Mouse (Mus musculus) lung, postnatal 0 days (tissue): ENCODE data around the gene Fbxo39. TPM values are rescaled to one million over a fixed set of nuclear protein-coding genes. Genes with fewer than 3 reads are reported as not detected.

Source experiments
- ATAC-seq: fragments of 200-750 bp; cut with Nextera tagmentation; 2 replicates; pipeline ENCODE4 v1.8.0; 2017; ENCODE audit warnings: moderate library complexity
- DNase-seq: peaks from one replicate; pipeline ENCODE4 v3.0.0-alpha.2; 2016; ENCODE audit warnings: low spot score
- H3K27ac ChIP-seq: fragments of 300-500 bp; sonication (generic); 2 replicates; pipeline ENCODE4 v1.5.1; 2014; ENCODE audit warnings: antibody characterized with exemption, mild to moderate bottlenecking, low read length, mixed read lengths
- H3K27me3 ChIP-seq: fragments of 300-500 bp; sonication (generic); replicated peaks from 2 replicates; pipeline ENCODE4 v1.6.1; 2014; ENCODE audit warnings: low read length, mixed read lengths; ENCODE audit not compliant: insufficient read depth
- H3K36me3 ChIP-seq: fragments of 300-500 bp; sonication (generic); 2 replicates; pipeline ENCODE4 v1.6.1; 2014; ENCODE audit warnings: low read length, mixed read lengths; ENCODE audit not compliant: insufficient read depth
- H3K4me1 ChIP-seq: fragments of 300-500 bp; sonication (generic); 2 replicates; pipeline ENCODE4 v1.6.1; 2014; ENCODE audit warnings: antibody characterized with exemption, low read depth, low read length, mixed read lengths; ENCODE audit not compliant: insufficient read depth
- H3K4me2 ChIP-seq: fragments of 300-500 bp; sonication (generic); replicated peaks from 2 replicates; pipeline ENCODE4 v1.6.1; 2014; ENCODE audit warnings: low read depth, mild to moderate bottlenecking, low read length, moderate library complexity, mixed read lengths
- H3K4me3 ChIP-seq: fragments of 300-500 bp; sonication (generic); 2 replicates; pipeline ENCODE4 v1.5.1; 2014; ENCODE audit warnings: low read depth, low read length
- H3K9ac ChIP-seq: fragments of 300-500 bp; sonication (generic); replicated peaks from 2 replicates; pipeline ENCODE4 v1.6.1; 2014; ENCODE audit warnings: low read depth, mild to moderate bottlenecking
- H3K9me3 ChIP-seq: fragments of 300-500 bp; sonication (generic); 2 replicates; pipeline ENCODE4 v1.6.1; 2016; ENCODE audit warnings: low read length, mixed read lengths
- CTCF ChIP-seq: IDR thresholded peaks from 2 replicates; pipeline ENCODE4 v1.5.1; 2016; ENCODE audit warnings: antibody characterized with exemption, mild to moderate bottlenecking
- EP300 ChIP-seq: IDR thresholded peaks from 2 replicates; pipeline ENCODE4 v1.6.1; 2016; ENCODE audit warnings: antibody characterized with exemption, mild to moderate bottlenecking, control low read depth
- WGBS: fragments of 180-500 bp; shearing (Covaris S2); extraction: QIAGEN DNeasy Blood & Tissue Kit; methylation state at CpG from one replicate; pipeline ENCODE4 v1.1.7; 2014; 5-methylcytosine and 5-hydroxymethylcytosine counted together
- polyA plus RNA-seq: library from polyadenylated mRNA; unstranded; fragments of >200 nt; fragmentation: Nextera tagmentation; extraction: Ambion mirVana; gene quantifications from 2 replicates; pipeline ENCODE4 v1.2.1, GENCODE M21; 2015

The Fbxo39 gene
- polyA plus RNA-seq, 1 experiment from 2014 or later = not detected

GRCm38 (mm10) chr11:72366126-72366525 is 51.9 kb downstream of the Fbxo39 start:
- Histone ChIP-seq H3K9ac (no peak overlapping the region), H3K4me3 (no peak overlapping the region), H3K9me3 (no peaks in the 10 kb centered on the region), H3K36me3 (no peaks in the 10 kb centered on the region), H3K4me1 (peaks cover 3% of the 10 kb centered on the region; the same call in 1 of the 2 replicates), H3K27ac (no peak overlapping the region), H3K4me2 (no peak overlapping the region), H3K27me3 (no peaks in the 10 kb centered on the region)
- DNase-seq (no peak), ATAC-seq (no peak)
- TF ChIP-seq EP300 = no peak
- no peak for TF ChIP-seq CTCF
- 59% methylated on average over 9 of the region's 9 CpGs for WGBS

- no peaks in the 10 kb centered on the region for H3K36me3 ChIP-seq
- DNase-seq (peak; percentile 42), ATAC-seq (no peak)
- H3K4me1 ChIP-seq = no peaks in the 10 kb centered on the region
- H3K9ac ChIP-seq = no peak overlapping the region
- H3K27me3 ChIP-seq = no peaks in the 10 kb centered on the region
- H3K27ac ChIP-seq = no peak overlapping the region
- WGBS = 59% methylated on average over 11 of the region's 11 CpGs
- TF ChIP-seq EP300 (no peak), CTCF (no peak)
- no peak overlapping the region for H3K4me3 ChIP-seq
- H3K4me2 ChIP-seq = no peak overlapping the region
- no peaks in the 10 kb centered on the region for H3K9me3 ChIP-seq
These were observed 53.9 kb downstream of the Fbxo39 start for GRCm38 (mm10) chr11:72367934-72368674.

Other genes with a start within 250 kb of the Fbxo39 start
- 8.3 and 8.5 TPM in 2 replicates for gene Pitpnm3, start 178.7 kb upstream of the Fbxo39 start, polyA plus RNA-seq
- 0.06 TPM in 1 of 2 replicates, not detected in the other for gene Gm43951, start 107.6 kb upstream of the Fbxo39 start, polyA plus RNA-seq
- 9.2 and 11.5 TPM in 2 replicates for gene 4933427D14Rik, start 107.0 kb upstream of the Fbxo39 start, polyA plus RNA-seq
- 156 and 166 TPM in 2 replicates for gene Txndc17, start 106.9 kb upstream of the Fbxo39 start, polyA plus RNA-seq
- gene Med31, start 98.9 kb upstream of the Fbxo39 start, polyA plus RNA-seq = 50.3 and 50.7 TPM in 2 replicates
- not detected in 2 replicates for gene Slc13a5, start 47.2 kb upstream of the Fbxo39 start, polyA plus RNA-seq
- 32.3 and 39.7 TPM in 2 replicates for gene Xaf1, start 12.8 kb upstream of the Fbxo39 start, polyA plus RNA-seq
- 14.2 and 17.3 TPM in 2 replicates for gene Tekt1, start 48.0 kb downstream of the Fbxo39 start, polyA plus RNA-seq
- gene Smtnl2, start 97.3 kb downstream of the Fbxo39 start, polyA plus RNA-seq = 108 TPM in 2 replicates
- gene Ggt6, start 121.1 kb downstream of the Fbxo39 start, polyA plus RNA-seq = 0.94 and 1.0 TPM in 2 replicates
- 41.5 and 44.3 TPM in 2 replicates for gene Mybbp1a, start 126.9 kb downstream of the Fbxo39 start, polyA plus RNA-seq
- 11.1 and 12.2 TPM in 2 replicates for gene Spns2, start 175.5 kb downstream of the Fbxo39 start, polyA plus RNA-seq
- gene Spns3, start 236.1 kb downstream of the Fbxo39 start, polyA plus RNA-seq = 0.06 and 0.12 TPM in 2 replicates